Mouse (Mus musculus) retina, adult 2 months (tissue): ENCODE data around the gene Sepsecs.

ENCODE experiments used
- DNase-seq: peaks from one replicate; pipeline ENCODE4 v3.0.0-alpha.2; 2012; ENCODE audit warnings: low read depth, low spot score

Gene Sepsecs

GRCm38 (mm10) chr5:52643947-52644840 lies 25.3 kb downstream of the Sepsecs start:
- no peak for DNase-seq

- no peak for DNase-seq
Measured at GRCm38 (mm10) chr5:52641736-52642135, 27.8 kb downstream of the Sepsecs start.

GRCm38 (mm10) chr5:52638916-52639315 lies 30.6 kb downstream of the Sepsecs start:
- no peak for DNase-seq

GRCm38 (mm10) chr5:52638006-52638405 lies 31.5 kb downstream of the Sepsecs start:
- no peak for DNase-seq

GRCm38 (mm10) chr5:52636923-52637322 lies 32.6 kb downstream of the Sepsecs start:
- DNase-seq = no peak

GRCm38 (mm10) chr5:52636025-52636755 lies 33.3 kb downstream of the Sepsecs start:
- no peak for DNase-seq

GRCm38 (mm10) chr5:52634017-52634416 lies 35.5 kb downstream of the Sepsecs start:
- DNase-seq = no peak

GRCm38 (mm10) chr5:52630541-52630940 lies 39.0 kb downstream of the Sepsecs start:
- DNase-seq = no peak

GRCm38 (mm10) chr5:52629214-52629613 lies 40.3 kb downstream of the Sepsecs start:
- DNase-seq = no peak

GRCm38 (mm10) chr5:52628783-52629182 lies 40.7 kb downstream of the Sepsecs start:
- no peak for DNase-seq

- no peak for DNase-seq
Measured at GRCm38 (mm10) chr5:52627713-52628112, 41.8 kb downstream of the Sepsecs start.

- DNase-seq = no peak
Measured at GRCm38 (mm10) chr5:52626092-52626491, 43.4 kb downstream of the Sepsecs start.

GRCm38 (mm10) chr5:52624956-52625355 lies 44.6 kb downstream of the Sepsecs start:
- no peak for DNase-seq

- DNase-seq = no peak
Measured at GRCm38 (mm10) chr5:52623099-52623498, 46.4 kb downstream of the Sepsecs start.

GRCm38 (mm10) chr5:52618348-52619270 lies 50.9 kb downstream of the Sepsecs start:
- peak; percentile 25 for DNase-seq

- no peak for DNase-seq
Measured at GRCm38 (mm10) chr5:52617711-52618347, 51.7 kb downstream of the Sepsecs start.

GRCm38 (mm10) chr5:52616549-52616948 lies 53.0 kb downstream of the Sepsecs start:
- DNase-seq = no peak

GRCm38 (mm10) chr5:52615421-52615820 lies 54.1 kb downstream of the Sepsecs start:
- DNase-seq = no peak

- no peak for DNase-seq
Measured at GRCm38 (mm10) chr5:52614686-52615085, 54.8 kb downstream of the Sepsecs start.

GRCm38 (mm10) chr5:52612776-52613175 lies 56.7 kb downstream of the Sepsecs start:
- no peak for DNase-seq

GRCm38 (mm10) chr5:52611315-52611895 lies 58.1 kb downstream of the Sepsecs start:
- DNase-seq = no peak
